Mouse (Mus musculus) neural tube, embryonic 14.5 days (tissue): Measurements from ENCODE around the gene Scn3b. TPM values are rescaled to one million over a fixed set of nuclear protein-coding genes. Genes with fewer than 3 reads are reported as not detected.

Source experiments
- ATAC-seq: fragments of 200-750 bp; cut with Nextera tagmentation; 2 replicates; pipeline ENCODE4 v1.8.0; 2017; ENCODE audit warnings: low read depth, mild to moderate bottlenecking, moderate TSS enrichment, moderate library complexity
- H3K27ac ChIP-seq: fragments of 300-500 bp; sonication (generic); 2 replicates; pipeline ENCODE4 v1.5.1; 2014; ENCODE audit warnings: low read depth, mild to moderate bottlenecking, control low read depth, low read length, moderate library complexity, mixed read lengths
- H3K27me3 ChIP-seq: fragments of 300-500 bp; sonication (generic); 2 replicates; pipeline ENCODE4 v1.6.1; 2014; ENCODE audit warnings: low read length; ENCODE audit not compliant: control insufficient read depth, insufficient read depth
- H3K36me3 ChIP-seq: fragments of 300-500 bp; sonication (generic); 2 replicates; pipeline ENCODE4 v1.6.1; 2014; ENCODE audit warnings: low read length, mixed read lengths; ENCODE audit not compliant: control insufficient read depth, insufficient read depth
- H3K4me1 ChIP-seq: fragments of 300-500 bp; sonication (generic); 2 replicates; pipeline ENCODE4 v1.6.1; 2014; ENCODE audit warnings: low read length; ENCODE audit not compliant: control insufficient read depth, insufficient read depth
- H3K4me2 ChIP-seq: fragments of 300-500 bp; sonication (generic); 2 replicates; pipeline ENCODE4 v1.6.1; 2014; ENCODE audit warnings: mild to moderate bottlenecking, low read depth, low read length, control low read depth
- H3K4me3 ChIP-seq: fragments of 300-500 bp; sonication (generic); 2 replicates; pipeline ENCODE4 v1.5.1; 2014; ENCODE audit warnings: low read depth, low read length, control low read depth, mixed read lengths
- H3K9ac ChIP-seq: fragments of 300-500 bp; sonication (generic); replicated peaks from 2 replicates; pipeline ENCODE4 v1.6.1; 2014; ENCODE audit warnings: low read depth, mild to moderate bottlenecking, control low read depth, low read length, mixed read lengths
- H3K9me3 ChIP-seq: fragments of 300-500 bp; sonication (generic); 2 replicates; pipeline ENCODE4 v1.6.1; 2016; ENCODE audit warnings: low read length; ENCODE audit not compliant: control insufficient read depth
- WGBS: fragments of 180-500 bp; shearing (Covaris S2); extraction: QIAGEN DNeasy Blood & Tissue Kit; methylation state at CpG from one replicate; pipeline ENCODE4 v1.1.7; 2014; 5-methylcytosine and 5-hydroxymethylcytosine counted together
- polyA plus RNA-seq: library from polyadenylated mRNA; unstranded; fragments of >200 nt; fragmentation: Nextera tagmentation; extraction: Ambion mirVana; gene quantifications from 2 replicates; pipeline ENCODE4 v1.2.1, GENCODE M21; 2014

Scn3b gene
- polyA plus RNA-seq, 1 experiment from 2014 or later: 193 TPM

GRCm38 (mm10) chr9:40318771-40319170 is 49.8 kb downstream of the Scn3b start:
- ATAC-seq: no peak
- Histone ChIP-seq H3K9ac (no peak overlapping the region), H3K4me2 (no peak overlapping the region), H3K36me3 (peaks cover 12% of the 10 kb centered on the region), H3K27me3 (no peaks in the 10 kb centered on the region), H3K4me3 (no peak overlapping the region), H3K9me3 (no peaks in the 10 kb centered on the region), H3K4me1 (no peaks in the 10 kb centered on the region), H3K27ac (no peak overlapping the region)
- WGBS: 87% methylated on average over 5 of the region's 5 CpGs

GRCm38 (mm10) chr9:40320405-40320804 is 51.4 kb downstream of the Scn3b start:
- 85% methylated on average over 8 of the region's 8 CpGs for WGBS

GRCm38 (mm10) chr9:40320879-40321667 is 52.1 kb downstream of the Scn3b start:
- WGBS: 57% methylated on average over 12 of the region's 12 CpGs
- no peak overlapping the region for H3K4me2 ChIP-seq
- H3K4me3 ChIP-seq: no peak overlapping the region
- no peaks in the 10 kb centered on the region for H3K27me3 ChIP-seq
- no peak overlapping the region for H3K9ac ChIP-seq
- peak; percentile 69; the same call in 1 of the 2 replicates for ATAC-seq
- no peaks in the 10 kb centered on the region for H3K9me3 ChIP-seq
- H3K36me3 ChIP-seq: 0 out of 2 replicates have a peak, but pooled peaks cover 3% of the 10 kb centered on the region
- no peaks in the 10 kb centered on the region for H3K4me1 ChIP-seq
- H3K27ac ChIP-seq: 0 out of 2 replicates have a peak overlapping the region, but pooled peaks have one; percentile 28

More at GRCm38 (mm10) chr9:40320405-40320804, 51.4 kb downstream of the Scn3b start:
- no peak overlapping the region for H3K9ac ChIP-seq
- 0 out of 2 replicates have a peak overlapping the region, but pooled peaks have one; percentile 8 for H3K27ac ChIP-seq
- H3K36me3 ChIP-seq: 0 out of 2 replicates have a peak, but pooled peaks cover 3% of the 10 kb centered on the region
- peak overlapping the region; percentile 8; the same call in 1 of the 2 replicates for H3K4me3 ChIP-seq
- H3K4me1 ChIP-seq: no peaks in the 10 kb centered on the region
- no peak overlapping the region for H3K4me2 ChIP-seq
- no peaks in the 10 kb centered on the region for H3K27me3 ChIP-seq
- ATAC-seq: no peak
- no peaks in the 10 kb centered on the region for H3K9me3 ChIP-seq

- Histone ChIP-seq H3K27me3 (no peaks in the 10 kb centered on the region), H3K4me3 (no peak overlapping the region), H3K4me2 (no peak overlapping the region), H3K4me1 (no peaks in the 10 kb centered on the region), H3K9me3 (no peaks in the 10 kb centered on the region), H3K36me3 (peaks cover 6% of the 10 kb centered on the region; the same call in 1 of the 2 replicates), H3K27ac (no peak overlapping the region), H3K9ac (no peak overlapping the region)
- WGBS: 85% methylated on average over 3 of the region's 3 CpGs
- no peak for ATAC-seq
These were observed 52.6 kb downstream of the Scn3b start for GRCm38 (mm10) chr9:40321668-40322003.

- H3K27me3 ChIP-seq: no peaks in the 10 kb centered on the region
- no peaks in the 10 kb centered on the region for H3K9me3 ChIP-seq
- H3K36me3 ChIP-seq: peaks cover 6% of the 10 kb centered on the region; the same call in 1 of the 2 replicates
- H3K4me3 ChIP-seq: no peak overlapping the region
- H3K4me2 ChIP-seq: no peak overlapping the region
- no peak for ATAC-seq
- WGBS: 96% methylated on average over 3 of the region's 3 CpGs
- no peak overlapping the region for H3K27ac ChIP-seq
- H3K9ac ChIP-seq: no peak overlapping the region
- H3K4me1 ChIP-seq: no peaks in the 10 kb centered on the region
These were observed 53.4 kb downstream of the Scn3b start for GRCm38 (mm10) chr9:40322372-40322771.

DNA sequence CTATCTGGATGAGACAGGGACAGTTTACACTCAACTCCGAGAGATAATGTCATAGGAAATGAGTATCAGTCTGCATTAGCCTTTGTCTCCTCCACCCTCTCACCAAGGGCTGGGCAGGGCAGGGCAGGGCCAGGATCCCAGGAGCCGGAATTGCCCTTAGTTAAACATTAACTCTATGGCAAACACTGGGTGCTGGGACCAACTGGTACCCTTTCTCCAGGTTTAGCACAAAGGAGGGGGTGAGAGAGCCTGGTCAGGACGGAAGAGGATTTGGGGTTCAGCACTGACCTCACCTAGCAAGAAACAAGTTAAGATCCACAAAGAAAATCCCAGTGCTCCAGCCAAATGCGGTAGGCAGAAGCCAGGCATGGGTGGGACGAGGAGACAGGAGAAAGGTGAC is 54.2 kb downstream of the Scn3b start:
- H3K36me3 ChIP-seq: peaks cover 8% of the 10 kb centered on the region; the same call in 1 of the 2 replicates
- ATAC-seq: no peak
- no peak overlapping the region for H3K4me3 ChIP-seq
- H3K9me3 ChIP-seq: no peaks in the 10 kb centered on the region
- H3K4me2 ChIP-seq: no peak overlapping the region
- H3K27me3 ChIP-seq: no peaks in the 10 kb centered on the region
- H3K9ac ChIP-seq: no peak overlapping the region
- WGBS: 67% methylated on average over 5 of the region's 5 CpGs
- no peak overlapping the region for H3K27ac ChIP-seq
- no peaks in the 10 kb centered on the region for H3K4me1 ChIP-seq

DNA sequence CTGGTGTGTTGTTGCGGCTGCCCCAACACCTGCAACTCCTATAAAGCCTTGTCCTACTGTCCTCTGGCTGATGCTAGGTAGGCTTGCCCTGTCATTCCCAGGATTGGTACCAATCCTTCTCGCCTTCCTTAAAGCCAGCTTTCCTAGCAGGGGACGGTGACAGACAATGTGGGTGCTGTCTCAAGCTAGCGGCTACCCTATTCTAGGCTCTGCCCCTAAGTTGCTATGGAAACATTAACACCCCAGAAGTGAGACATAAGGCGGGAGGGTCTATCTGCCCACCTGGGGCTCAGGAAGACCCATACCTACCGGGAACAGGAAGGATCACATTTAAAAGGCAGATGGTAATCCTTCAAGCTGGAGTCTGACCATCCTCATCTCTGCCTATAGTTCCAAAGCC is 54.8 kb downstream of the Scn3b start:
- H3K9ac ChIP-seq: no peak overlapping the region
- H3K9me3 ChIP-seq: no peaks in the 10 kb centered on the region
- no peaks in the 10 kb centered on the region for H3K27me3 ChIP-seq
- H3K4me1 ChIP-seq: no peaks in the 10 kb centered on the region
- H3K27ac ChIP-seq: no peak overlapping the region
- 84% methylated on average over 6 of the region's 6 CpGs for WGBS
- no peak overlapping the region for H3K4me2 ChIP-seq
- ATAC-seq: no peak
- peaks cover 11% of the 10 kb centered on the region; the same call in 1 of the 2 replicates for H3K36me3 ChIP-seq
- H3K4me3 ChIP-seq: no peak overlapping the region

GRCm38 (mm10) chr9:40324232-40324792 is 55.3 kb downstream of the Scn3b start:
- Histone ChIP-seq H3K36me3 (peaks cover 11% of the 10 kb centered on the region; the same call in 1 of the 2 replicates), H3K27me3 (no peaks in the 10 kb centered on the region), H3K9ac (no peak overlapping the region), H3K9me3 (no peaks in the 10 kb centered on the region), H3K27ac (no peak overlapping the region), H3K4me2 (no peak overlapping the region), H3K4me3 (no peak overlapping the region), H3K4me1 (no peaks in the 10 kb centered on the region)
- WGBS: 93% methylated on average over 4 of the region's 4 CpGs
- no peak for ATAC-seq

DNA sequence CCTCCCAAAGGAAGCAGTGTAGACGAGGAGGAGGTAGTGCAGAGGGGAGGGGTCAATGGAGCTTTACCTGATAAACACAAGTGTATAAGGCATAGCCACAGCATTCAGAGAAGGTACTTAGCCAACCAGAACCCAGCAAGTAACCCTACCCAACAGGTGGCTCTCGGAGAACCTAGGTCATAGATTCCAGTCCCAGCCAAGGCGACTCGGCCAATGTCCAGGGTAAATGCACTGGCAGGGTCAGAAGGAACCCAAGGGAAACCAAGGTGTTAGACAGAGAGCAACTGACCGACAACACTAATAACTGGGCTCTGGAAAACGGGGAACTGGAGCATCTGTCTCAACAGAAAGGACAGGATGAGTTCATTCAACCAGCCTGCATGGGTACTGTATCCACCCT is 55.8 kb downstream of the Scn3b start:
- 93% methylated on average over 6 of the region's 6 CpGs for WGBS
- H3K9ac ChIP-seq: no peak overlapping the region
- no peak overlapping the region for H3K27ac ChIP-seq
- H3K4me3 ChIP-seq: no peak overlapping the region
- no peaks in the 10 kb centered on the region for H3K4me1 ChIP-seq
- no peaks in the 10 kb centered on the region for H3K9me3 ChIP-seq
- H3K27me3 ChIP-seq: no peaks in the 10 kb centered on the region
- H3K4me2 ChIP-seq: no peak overlapping the region
- peaks cover 11% of the 10 kb centered on the region; the same call in 1 of the 2 replicates for H3K36me3 ChIP-seq
- no peak for ATAC-seq
